Comparison of ENCODE assay signal across 9 mouse cellular contexts in genomic region chr11:94158521-94158920, GRCm38 (mm10). TPM values are rescaled to one million over a fixed set of nuclear protein-coding genes. Genes with fewer than 3 reads are reported as not detected.
DNase-seq lines count a peak whose midpoint lies in the region; ATAC-seq lines count a peak whose summit lies in the region.
"Had no signal": no experiment of that assay in that cellular context is flagged by ENCODE, and none has a peak within 500 bp of the region (broad histone marks: within the 10 kb centered on the region; RNA-seq: fewer than 3 reads in every experiment).

No protein-coding gene starts in this region.

- H3K36me3 ChIP-seq in heart, embryonic 12.5 days, result no peaks in the 10 kb centered on the region
- no peaks in the 10 kb centered on the region for H3K36me3 ChIP-seq in embryonic facial prominence, embryonic 15.5 days
- no peaks in the 10 kb centered on the region for H3K36me3 ChIP-seq in midbrain, embryonic 15.5 days (replicated peaks)

- WGBS in heart, embryonic 12.5 days, result 45% methylated on average over 14 of the region's 14 CpGs
- WGBS in embryonic facial prominence, embryonic 15.5 days, result 26% methylated on average over 14 of the region's 14 CpGs
- WGBS in midbrain, embryonic 15.5 days, result 43% methylated on average over 14 of the region's 14 CpGs

- no peak overlapping the region for H3K27ac ChIP-seq in heart, embryonic 12.5 days (ENCODE audit: poor library complexity, severe bottlenecking)
- H3K27ac ChIP-seq in embryonic facial prominence, embryonic 15.5 days (replicated peaks), result peak overlapping the region; percentile 79
- peak overlapping the region; percentile 100 for H3K27ac ChIP-seq in midbrain, embryonic 15.5 days

- H3K4me1 ChIP-seq in heart, embryonic 12.5 days (replicated peaks), result peaks cover 32% of the 10 kb centered on the region
- H3K4me1 ChIP-seq in embryonic facial prominence, embryonic 15.5 days, result peaks cover 36% of the 10 kb centered on the region
- peaks cover 39% of the 10 kb centered on the region for H3K4me1 ChIP-seq in midbrain, embryonic 15.5 days

- no peak overlapping the region for H3K4me2 ChIP-seq in heart, embryonic 12.5 days
- H3K4me2 ChIP-seq in embryonic facial prominence, embryonic 15.5 days (replicated peaks), result no peak overlapping the region
- H3K4me2 ChIP-seq in midbrain, embryonic 15.5 days, result no peak overlapping the region

- H3K9ac ChIP-seq in heart, embryonic 12.5 days, result no peak overlapping the region
- no peak overlapping the region for H3K9ac ChIP-seq in embryonic facial prominence, embryonic 15.5 days
- no peak overlapping the region for H3K9ac ChIP-seq in midbrain, embryonic 15.5 days

- H3K27me3 ChIP-seq in heart, embryonic 12.5 days (replicated peaks), result no peaks in the 10 kb centered on the region
- no peaks in the 10 kb centered on the region for H3K27me3 ChIP-seq in embryonic facial prominence, embryonic 15.5 days
- H3K27me3 ChIP-seq in midbrain, embryonic 15.5 days (replicated peaks), result no peaks in the 10 kb centered on the region

- no peak overlapping the region for H3K4me3 ChIP-seq in heart, embryonic 12.5 days
- no peak overlapping the region for H3K4me3 ChIP-seq in embryonic facial prominence, embryonic 15.5 days (replicated peaks)
- H3K4me3 ChIP-seq in midbrain, embryonic 15.5 days, result no peak overlapping the region
- H3K4me3 ChIP-seq: erythroblast, embryonic 14.5 days had no signal

- intact Hi-C loops in left cerebral cortex, postnatal 4 days (cut with DNase I), result no loop called here

- no peaks in the 10 kb centered on the region for H3K9me3 ChIP-seq in heart, embryonic 12.5 days (replicated peaks)
- H3K9me3 ChIP-seq in embryonic facial prominence, embryonic 15.5 days (replicated peaks), result no peaks in the 10 kb centered on the region
- H3K9me3 ChIP-seq in midbrain, embryonic 15.5 days, result no peaks in the 10 kb centered on the region

- no peak for ATAC-seq in heart, embryonic 12.5 days (ENCODE audit: insufficient number of reproducible peaks, low FRiP score)
- ATAC-seq in embryonic facial prominence, embryonic 15.5 days (ENCODE audit: insufficient number of reproducible peaks, low FRiP score, low TSS enrichment, low read depth), result no peak
- no peak for ATAC-seq in midbrain, embryonic 15.5 days (replicated peaks)

- peak; percentile 19 for DNase-seq in heart, adult 8-10 months (ENCODE audit: low spot score)
- peak; percentile 93 to 95 for DNase-seq in kidney, adult 8-10 months
- no peak for DNase-seq in ovary, postnatal 36 days (ENCODE audit: low spot score)
- no peak for DNase-seq in urinary bladder, postnatal 4 days (ENCODE audit: low spot score in 2 of 2)
- no peak for DNase-seq in left cerebral cortex, postnatal 4 days

RNA-seq across cellular contexts. Expression of gene Tob1, which starts 52.7 kb away (rescaled TPM):
- 10 to 100 TPM; 51.3 to 58.4 (median 53.2) TPM for total RNA-seq in heart, adult 8-10 months (2022)
- 34.9 and 35.2 TPM in 2 replicates for polyA plus RNA-seq in heart, embryonic 12.5 days (2016; fragmentation: Nextera tagmentation; extraction: Ambion mirVana)
- 37.8 and 38.1 TPM in 2 replicates for polyA plus RNA-seq in embryonic facial prominence, embryonic 15.5 days (2015; fragmentation: Nextera tagmentation; extraction: Ambion mirVana)
- 27.3 and 31.2 TPM in 2 replicates for polyA plus RNA-seq in midbrain, embryonic 15.5 days (2015; fragmentation: Nextera tagmentation; extraction: Ambion mirVana)
- total RNA-seq in left cerebral cortex, postnatal 4 days (2021), result 10 to 100 TPM; 27.3 to 28.3 TPM

Comparison
In these comparisons a context has a peak if more than half of its experiments do, and no peak if none do; other contexts are left out.
1. DNase-seq: peak in heart, adult 8-10 months (single experiment) and kidney, adult 8-10 months (2 of 2); none in ovary, postnatal 36 days (single experiment), urinary bladder, postnatal 4 days (0 of 2) and left cerebral cortex, postnatal 4 days (single experiment).